In the genomic region with DNA sequence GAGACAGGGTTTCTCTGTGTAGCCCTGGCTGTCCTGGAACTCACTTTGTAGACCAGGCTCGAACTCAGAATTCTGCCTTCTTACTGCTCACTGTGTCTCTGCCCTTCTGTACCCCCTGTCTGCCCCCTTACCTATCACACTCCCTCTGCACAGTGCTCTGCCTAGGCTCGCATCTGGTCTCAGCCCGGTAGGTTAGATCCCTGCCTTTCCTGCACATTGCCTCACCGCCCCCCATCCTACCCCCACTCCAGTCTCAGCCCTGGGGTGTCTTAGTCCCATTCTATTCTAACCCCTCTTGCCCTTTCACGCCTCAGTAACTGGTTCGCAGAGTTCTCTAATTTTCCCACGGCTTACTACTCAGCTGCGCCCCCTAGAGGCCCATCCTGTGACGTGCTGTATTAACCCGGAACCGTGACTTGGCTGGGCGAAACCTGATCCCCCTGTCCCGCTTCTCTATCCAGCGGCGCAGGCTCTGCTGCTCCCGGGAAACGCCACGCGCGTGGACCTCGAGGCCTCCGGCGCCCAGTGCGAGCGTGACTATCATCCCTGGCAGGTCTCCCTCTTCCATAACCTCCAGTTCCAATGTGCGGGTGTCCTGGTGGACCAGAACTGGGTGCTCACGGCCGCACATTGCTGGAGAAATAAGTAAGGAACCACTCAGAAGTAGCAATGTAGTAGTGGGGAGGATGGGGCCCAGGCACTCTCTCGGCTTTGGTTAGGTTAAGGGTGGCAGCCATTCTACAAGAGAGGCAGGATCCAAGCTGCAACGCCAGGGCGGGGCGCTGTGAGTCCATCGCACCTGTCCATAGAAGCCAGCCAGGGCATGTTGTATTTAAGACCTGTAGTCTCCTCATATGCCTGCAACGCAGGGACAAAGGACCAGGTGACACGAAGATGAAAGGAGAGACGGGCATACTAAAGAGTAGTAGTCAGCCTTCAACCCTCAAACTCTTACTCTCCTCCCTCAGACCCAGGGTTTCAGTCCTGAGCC, we compare ENCODE assay signal across 8 mouse cellular contexts. TPM values are rescaled to one million over a fixed set of nuclear protein-coding genes. Genes with fewer than 3 reads are reported as not detected.
A peak's percentile ranks its signal among the peaks of the same experiment; 100 is the strongest.
DNase-seq lines count a peak whose midpoint lies in the region; ATAC-seq and TF ChIP-seq lines count a peak whose summit lies in the region.

No protein-coding gene starts in this region.

- ATAC-seq in heart, postnatal 0 days (ENCODE audit: insufficient read depth, low read depth), result peak; percentile 72
- peak; percentile 76; the same call in 1 of the 2 replicates for ATAC-seq in neural tube, embryonic 15.5 days (ENCODE audit: low FRiP score)

- H3ac ChIP-seq in C2C12 (ENCODE audit: control insufficient read depth, insufficient read length, low read depth), result no peak overlapping the region

- TF ChIP-seq POLR2A in bone marrow, adult 2 months (IDR thresholded peaks at IDR 0.05; ENCODE audit: borderline replicate concordance, control insufficient read depth, low read depth, low read length), result no peak
- TF ChIP-seq POLR2A in lung, adult 2 months (IDR thresholded peaks at IDR 0.05; ENCODE audit: borderline replicate concordance, extremely low read depth, low read depth, low read length), result no peak

- peak overlapping the region; percentile 21; the same call in 1 of the 2 replicates for H3K9ac ChIP-seq in heart, postnatal 0 days (replicated peaks; ENCODE audit: low read depth, low read length)
- peak overlapping the region; percentile 47; the same call in 1 of the 2 replicates for H3K9ac ChIP-seq in neural tube, embryonic 15.5 days (replicated peaks)

- DNase-seq in forebrain, embryonic 10.5 days (ENCODE audit: extremely low spot score, low spot score), result peak; percentile 87
- peak; percentile 46 for DNase-seq in heart, postnatal 0 days (ENCODE audit: low spot score)
- DNase-seq in kidney, postnatal 25 days, result peak; percentile 78 to 85
- peak; percentile 86 for DNase-seq in lung, adult 2 months
- peak; percentile 68 for DNase-seq in thymus, postnatal 0 days (ENCODE audit: low spot score)

- H3K4me2 ChIP-seq in heart, postnatal 0 days (ENCODE audit: low read depth, low read length), result peak overlapping the region; percentile 52
- H3K4me2 ChIP-seq in neural tube, embryonic 15.5 days, result peak overlapping the region; percentile 70

- H3K9me3 ChIP-seq in forebrain, embryonic 10.5 days, result no peaks in the 10 kb centered on the region
- H3K9me3 ChIP-seq in heart, postnatal 0 days (replicated peaks; ENCODE audit: control insufficient read depth, low read length), result no peaks in the 10 kb centered on the region
- no peaks in the 10 kb centered on the region for H3K9me3 ChIP-seq in neural tube, embryonic 15.5 days (replicated peaks)

- no peak overlapping the region; the same call in 1 of the 2 replicates for H3K27ac ChIP-seq in bone marrow, adult 2 months (ENCODE audit: control insufficient read depth, insufficient read depth, low read depth, low read length, poor library complexity)
- H3K27ac ChIP-seq in forebrain, embryonic 10.5 days, result peak overlapping the region; percentile 75
- no peak overlapping the region for H3K27ac ChIP-seq in heart, postnatal 0 days (ENCODE audit: low read depth)
- H3K27ac ChIP-seq in neural tube, embryonic 15.5 days (replicated peaks), result no peak overlapping the region

- H3K79me3 ChIP-seq in C2C12 (ENCODE audit: low read depth), result no peaks in the 10 kb centered on the region

- no peaks in the 10 kb centered on the region for H3K27me3 ChIP-seq in C2C12 (ENCODE audit: control insufficient read depth, insufficient read depth, insufficient read length)
- H3K27me3 ChIP-seq in forebrain, embryonic 10.5 days (ENCODE audit: poor library complexity, severe bottlenecking), result peaks cover 22% of the 10 kb centered on the region
- H3K27me3 ChIP-seq in heart, postnatal 0 days (ENCODE audit: control insufficient read depth, insufficient read depth, low read length), result peaks cover 18% of the 10 kb centered on the region
- peaks cover 6% of the 10 kb centered on the region for H3K27me3 ChIP-seq in neural tube, embryonic 15.5 days (replicated peaks)

- H3K79me2 ChIP-seq in C2C12 (ENCODE audit: control insufficient read depth, insufficient read depth), result no peaks in the 10 kb centered on the region

- H3K36me3 ChIP-seq in C2C12 (ENCODE audit: control insufficient read depth, insufficient read depth), result no peaks in the 10 kb centered on the region
- no peaks in the 10 kb centered on the region for H3K36me3 ChIP-seq in forebrain, embryonic 10.5 days (replicated peaks)
- no peaks in the 10 kb centered on the region for H3K36me3 ChIP-seq in heart, postnatal 0 days (replicated peaks; ENCODE audit: control insufficient read depth, insufficient read depth, low read length)
- H3K36me3 ChIP-seq in neural tube, embryonic 15.5 days, result no peaks in the 10 kb centered on the region

- no peak overlapping the region for H3K4me3 ChIP-seq in C2C12 (ENCODE audit: insufficient read depth, poor library complexity, severe bottlenecking)
- H3K4me3 ChIP-seq in bone marrow, adult 2 months (replicated peaks; ENCODE audit: control insufficient read depth, low read depth, low read length), result no peak overlapping the region
- peak overlapping the region; percentile 49 for H3K4me3 ChIP-seq in forebrain, embryonic 10.5 days
- H3K4me3 ChIP-seq in heart, postnatal 0 days (ENCODE audit: low read depth, low read length), result peak overlapping the region; percentile 9; the same call in 1 of the 2 replicates
- H3K4me3 ChIP-seq in lung, adult 2 months (replicated peaks; ENCODE audit: extremely low read depth, low read depth, low read length), result peak overlapping the region; percentile 6
- H3K4me3 ChIP-seq in neural tube, embryonic 15.5 days (replicated peaks), result peak overlapping the region; percentile 34

- TF ChIP-seq CTCF in C2C12 (IDR thresholded peaks at IDR 0.05; ENCODE audit: control insufficient read depth, insufficient read depth, insufficient read length), result peak; percentile 64
- peak; percentile 69 for TF ChIP-seq CTCF in bone marrow, adult 2 months (IDR thresholded peaks at IDR 0.05; ENCODE audit: control insufficient read depth, insufficient read depth, low read length)
- peak; percentile 69 for TF ChIP-seq CTCF in heart, postnatal 0 days (IDR thresholded peaks at IDR 0.05; ENCODE audit: low read depth)
- TF ChIP-seq CTCF in lung, adult 2 months (IDR thresholded peaks at IDR 0.05; ENCODE audit: insufficient read depth, low read length), result peak; percentile 78

- TF ChIP-seq EP300 in heart, postnatal 0 days (IDR thresholded peaks at IDR 0.05; ENCODE audit: low read depth), result no peak

- no peaks in the 10 kb centered on the region for H3K4me1 ChIP-seq in bone marrow, adult 2 months (ENCODE audit: control insufficient read depth, insufficient read depth, low read length)
- H3K4me1 ChIP-seq in forebrain, embryonic 10.5 days, result peaks cover 11% of the 10 kb centered on the region
- H3K4me1 ChIP-seq in heart, postnatal 0 days (ENCODE audit: control insufficient read depth, insufficient read depth), result no peaks in the 10 kb centered on the region
- H3K4me1 ChIP-seq in lung, adult 2 months (ENCODE audit: control insufficient read depth, insufficient read depth, low read length), result no peaks in the 10 kb centered on the region
- H3K4me1 ChIP-seq in neural tube, embryonic 15.5 days, result peaks cover 5% of the 10 kb centered on the region; the same call in 1 of the 2 replicates

- 8% methylated on average over 36 of the region's 36 CpGs for WGBS in bone marrow, adult 2 months
- 6% methylated on average over 36 of the region's 36 CpGs for WGBS in forebrain, embryonic 10.5 days
- WGBS in heart, postnatal 0 days, result 6% methylated on average over 36 of the region's 36 CpGs
- 9% methylated on average over 36 of the region's 36 CpGs for WGBS in lung, adult 2 months
- WGBS in neural tube, embryonic 15.5 days, result 10% methylated on average over 36 of the region's 36 CpGs

RNA-seq across cellular contexts. Expression of gene Klk10, which starts 1.7 kb away (rescaled TPM):
- 2.1 TPM for polyA plus RNA-seq in C2C12 (2012; fragmentation: generic; extraction: Trizol)
- polyA plus RNA-seq in bone marrow, adult 2 months (2011; ENCODE audit: insufficient read depth, insufficient read length, low replicate concordance, missing spikeins), result not detected in 2 replicates
- 0.11 and 0.43 TPM in 2 replicates for polyA plus RNA-seq in forebrain, embryonic 10.5 days (2016; fragmentation: Nextera tagmentation; extraction: Ambion mirVana)
- total RNA-seq in heart, postnatal 0 days (2014; rRNA removed; ENCODE audit: low replicate concordance), result 0.31 TPM in 1 of 2 replicates, not detected in the other
- 0.27 and 0.52 TPM in 2 replicates for polyA plus RNA-seq in heart, postnatal 0 days (2015; fragmentation: Nextera tagmentation; extraction: Ambion mirVana)
- 1.7 and 117 TPM in 2 replicates for polyA plus RNA-seq in lung, adult 2 months (2012; rRNA removed)
- 0.10 and 0.51 TPM in 2 replicates for polyA plus RNA-seq in neural tube, embryonic 15.5 days (2015; fragmentation: Nextera tagmentation; extraction: Ambion mirVana)
- polyA plus RNA-seq in thymus, postnatal 0 days (2015; fragmentation: Nextera tagmentation; extraction: Ambion mirVana), result 0.55 and 0.63 TPM in 2 replicates

RNA-seq across cellular contexts. Expression of gene Klk11, which starts 8.2 kb away (rescaled TPM):
- not detected for polyA plus RNA-seq in C2C12 (2012; fragmentation: generic; extraction: Trizol)
- not detected in 2 replicates for polyA plus RNA-seq in bone marrow, adult 2 months (2011; ENCODE audit: insufficient read depth, insufficient read length, low replicate concordance, missing spikeins)
- polyA plus RNA-seq in forebrain, embryonic 10.5 days (2016; fragmentation: Nextera tagmentation; extraction: Ambion mirVana), result 0.11 TPM in 1 of 2 replicates, not detected in the other
- total RNA-seq in heart, postnatal 0 days (2014; rRNA removed; ENCODE audit: low replicate concordance), result not detected in 2 replicates
- 0.15 TPM in 1 of 2 replicates, not detected in the other for polyA plus RNA-seq in heart, postnatal 0 days (2015; fragmentation: Nextera tagmentation; extraction: Ambion mirVana)
- 3.2 and 26.4 TPM in 2 replicates for polyA plus RNA-seq in lung, adult 2 months (2012; rRNA removed)
- 0.33 TPM in 1 of 2 replicates, not detected in the other for polyA plus RNA-seq in neural tube, embryonic 15.5 days (2015; fragmentation: Nextera tagmentation; extraction: Ambion mirVana)
- polyA plus RNA-seq in thymus, postnatal 0 days (2015; fragmentation: Nextera tagmentation; extraction: Ambion mirVana), result 0.51 and 0.96 TPM in 2 replicates

RNA-seq across cellular contexts. Expression of gene Klk9, which starts 9.1 kb away (rescaled TPM):
- 0.16 TPM for polyA plus RNA-seq in C2C12 (2012; fragmentation: generic; extraction: Trizol)
- not detected in 2 replicates for polyA plus RNA-seq in bone marrow, adult 2 months (2011; ENCODE audit: insufficient read depth, insufficient read length, low replicate concordance, missing spikeins)
- polyA plus RNA-seq in forebrain, embryonic 10.5 days (2016; fragmentation: Nextera tagmentation; extraction: Ambion mirVana), result not detected in 2 replicates
- not detected in 2 replicates for total RNA-seq in heart, postnatal 0 days (2014; rRNA removed; ENCODE audit: low replicate concordance)
- 0.08 TPM in 1 of 2 replicates, not detected in the other for polyA plus RNA-seq in heart, postnatal 0 days (2015; fragmentation: Nextera tagmentation; extraction: Ambion mirVana)
- 11.6 TPM in 1 of 2 replicates, not detected in the other for polyA plus RNA-seq in lung, adult 2 months (2012; rRNA removed)
- polyA plus RNA-seq in neural tube, embryonic 15.5 days (2015; fragmentation: Nextera tagmentation; extraction: Ambion mirVana), result 0.23 TPM in 1 of 2 replicates, not detected in the other
- polyA plus RNA-seq in thymus, postnatal 0 days (2015; fragmentation: Nextera tagmentation; extraction: Ambion mirVana), result 0.19 and 0.30 TPM in 2 replicates

RNA-seq across cellular contexts. Expression of gene Klk12, which starts 13.9 kb away (rescaled TPM):
- polyA plus RNA-seq in C2C12 (2012; fragmentation: generic; extraction: Trizol), result not detected
- not detected in 2 replicates for polyA plus RNA-seq in bone marrow, adult 2 months (2011; ENCODE audit: insufficient read depth, insufficient read length, low replicate concordance, missing spikeins)
- polyA plus RNA-seq in forebrain, embryonic 10.5 days (2016; fragmentation: Nextera tagmentation; extraction: Ambion mirVana), result not detected in 2 replicates
- not detected in 2 replicates for total RNA-seq in heart, postnatal 0 days (2014; rRNA removed; ENCODE audit: low replicate concordance)
- not detected in 2 replicates for polyA plus RNA-seq in heart, postnatal 0 days (2015; fragmentation: Nextera tagmentation; extraction: Ambion mirVana)
- 5.8 TPM in 1 of 2 replicates, not detected in the other for polyA plus RNA-seq in lung, adult 2 months (2012; rRNA removed)
- polyA plus RNA-seq in neural tube, embryonic 15.5 days (2015; fragmentation: Nextera tagmentation; extraction: Ambion mirVana), result not detected in 2 replicates
- not detected in 2 replicates for polyA plus RNA-seq in thymus, postnatal 0 days (2015; fragmentation: Nextera tagmentation; extraction: Ambion mirVana)

RNA-seq across cellular contexts. Expression of gene Klk8, which starts 14.8 kb away (rescaled TPM):
- 0.36 TPM for polyA plus RNA-seq in C2C12 (2012; fragmentation: generic; extraction: Trizol)
- 0.92 and 2.3 TPM in 2 replicates for polyA plus RNA-seq in bone marrow, adult 2 months (2011; ENCODE audit: insufficient read depth, insufficient read length, low replicate concordance, missing spikeins)
- 12.6 and 12.8 TPM in 2 replicates for polyA plus RNA-seq in forebrain, embryonic 10.5 days (2016; fragmentation: Nextera tagmentation; extraction: Ambion mirVana)
- total RNA-seq in heart, postnatal 0 days (2014; rRNA removed; ENCODE audit: low replicate concordance), result 9.3 and 40.6 TPM in 2 replicates
- polyA plus RNA-seq in heart, postnatal 0 days (2015; fragmentation: Nextera tagmentation; extraction: Ambion mirVana), result 16.4 and 17.0 TPM in 2 replicates
- 14.5 and 23.8 TPM in 2 replicates for polyA plus RNA-seq in lung, adult 2 months (2012; rRNA removed)
- polyA plus RNA-seq in neural tube, embryonic 15.5 days (2015; fragmentation: Nextera tagmentation; extraction: Ambion mirVana), result 12.6 and 15.5 TPM in 2 replicates
- polyA plus RNA-seq in thymus, postnatal 0 days (2015; fragmentation: Nextera tagmentation; extraction: Ambion mirVana), result 37.9 and 44.9 TPM in 2 replicates

Comparison
In these comparisons a context has a peak if more than half of its experiments do, and no peak if none do; other contexts are left out.
1. H3K4me3 ChIP-seq: peak in forebrain, embryonic 10.5 days (single experiment), heart, postnatal 0 days (single experiment), lung, adult 2 months (single experiment) and neural tube, embryonic 15.5 days (single experiment); none in C2C12 (single experiment) and bone marrow, adult 2 months (single experiment).
2. Peak in every context shown above with its lines, with median percentiles within 50 percentile points of each other: CTCF ChIP-seq and DNase-seq.